Mouse (Mus musculus): ENCODE data around the gene Mbd3. TPM values are rescaled to one million over a fixed set of nuclear protein-coding genes. Genes with fewer than 3 reads are reported as not detected.
A peak's percentile ranks its signal among the peaks of the same experiment; 100 is the strongest.

Gene Mbd3
- polyA plus RNA-seq, 1 experiment from 2014 or later, result 51.0 TPM

DNA sequence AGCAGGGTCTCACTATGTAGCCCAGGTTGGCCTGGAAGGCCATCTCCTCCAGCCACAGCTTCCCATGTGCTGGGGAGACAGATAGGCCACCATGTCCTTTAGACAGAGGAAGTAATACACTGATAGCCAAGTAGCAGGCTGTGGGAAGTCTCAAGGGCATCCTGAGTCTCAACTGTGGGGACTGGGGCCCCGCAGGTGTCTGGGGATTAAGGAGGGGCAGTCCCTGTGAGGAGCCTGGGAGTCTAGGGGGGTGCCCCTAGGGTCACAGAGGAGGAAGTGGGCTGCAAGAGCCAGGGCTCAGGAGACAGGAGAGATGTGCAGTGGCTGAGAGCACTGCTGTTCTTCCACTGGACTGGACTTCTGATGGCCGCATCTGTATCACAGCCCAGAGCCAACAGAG is 43.6 kb upstream of the Mbd3 start:
- Histone ChIP-seq H3K9me3 (ENCODE audit: control insufficient read depth) (no peaks in the 10 kb centered on the region), H3K4me2 (replicated peaks; ENCODE audit: low read depth) (no peak overlapping the region), H3K4me1 (replicated peaks; ENCODE audit: control insufficient read depth, insufficient read depth, low read length) (no peaks in the 10 kb centered on the region; the same call in 1 of the 2 replicates), H3K36me3 (ENCODE audit: control insufficient read depth, insufficient read depth) (no peaks in the 10 kb centered on the region), H3K9ac (ENCODE audit: low read depth, low read length) (no peak overlapping the region), H3K27me3 (replicated peaks; ENCODE audit: control insufficient read depth, insufficient read depth, low read length) (no peaks in the 10 kb centered on the region), H3K27ac (ENCODE audit: low read depth, low read length) (no peak overlapping the region), H3K4me3 (ENCODE audit: low read depth, low read length) (no peak overlapping the region)
- peak; percentile 36 for ATAC-seq
- WGBS, result 46% methylated on average over 2 of the region's 2 CpGs
- no peak for TF ChIP-seq CTCF (IDR thresholded peaks at IDR 0.05; ENCODE audit: low read depth)

DNA sequence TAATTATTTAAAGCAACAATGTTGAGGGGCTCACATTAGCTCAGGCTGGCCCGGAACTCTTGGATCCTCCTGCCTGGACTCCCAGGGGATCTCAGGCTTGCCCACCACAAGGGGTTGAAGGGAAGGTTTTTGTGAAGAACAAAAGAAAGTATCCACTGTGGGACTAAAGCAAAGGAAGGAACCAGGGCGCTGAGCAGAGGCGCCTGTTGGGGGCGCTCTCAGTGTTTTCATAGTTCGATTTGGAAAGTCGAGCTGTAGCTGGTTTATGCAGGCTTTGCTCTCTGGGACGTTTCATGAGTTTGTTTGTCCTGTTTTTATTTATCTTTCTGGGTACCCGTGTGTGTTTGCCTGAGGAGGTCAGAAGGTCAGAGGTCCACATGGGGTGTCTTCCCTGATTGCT is 42.2 kb upstream of the Mbd3 start:
- 64% methylated on average over 8 of the region's 8 CpGs for WGBS
- Histone ChIP-seq H3K27ac (ENCODE audit: low read depth, low read length) (no peak overlapping the region), H3K36me3 (ENCODE audit: control insufficient read depth, insufficient read depth) (no peaks in the 10 kb centered on the region), H3K4me3 (ENCODE audit: low read depth, low read length) (no peak overlapping the region), H3K4me2 (replicated peaks; ENCODE audit: low read depth) (no peak overlapping the region), H3K9me3 (ENCODE audit: control insufficient read depth) (no peaks in the 10 kb centered on the region), H3K4me1 (replicated peaks; ENCODE audit: control insufficient read depth, insufficient read depth, low read length) (peaks cover 3% of the 10 kb centered on the region), H3K27me3 (replicated peaks; ENCODE audit: control insufficient read depth, insufficient read depth, low read length) (no peaks in the 10 kb centered on the region), H3K9ac (ENCODE audit: low read depth, low read length) (no peak overlapping the region)
- TF ChIP-seq CTCF (IDR thresholded peaks at IDR 0.05; ENCODE audit: low read depth), result peak; percentile 26; the same call in 1 of the 2 replicates
- ATAC-seq, result no peak

DNA sequence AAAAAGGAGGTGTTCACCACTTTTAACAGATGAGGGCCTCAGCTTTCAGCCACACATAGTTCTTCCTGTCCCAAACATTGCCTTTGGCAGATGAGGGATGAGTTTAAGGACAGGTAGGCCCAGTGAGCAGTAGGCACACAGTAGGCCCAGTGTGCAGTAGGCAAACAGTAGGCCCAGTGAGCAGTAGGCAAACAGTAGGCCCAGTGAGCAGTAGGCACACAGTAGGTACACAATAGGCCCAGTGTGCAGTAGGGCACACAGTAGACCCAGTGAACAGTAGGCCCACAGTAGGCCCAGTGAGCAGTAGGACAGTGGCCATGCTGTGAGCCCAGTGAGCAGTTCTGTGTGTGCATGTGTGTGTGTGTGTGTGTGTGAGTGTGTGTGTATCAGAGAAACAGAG is 40.7 kb upstream of the Mbd3 start:
- Histone ChIP-seq H3K9me3 (ENCODE audit: control insufficient read depth) (no peaks in the 10 kb centered on the region), H3K27me3 (replicated peaks; ENCODE audit: control insufficient read depth, insufficient read depth, low read length) (no peaks in the 10 kb centered on the region), H3K4me2 (replicated peaks; ENCODE audit: low read depth) (no peak overlapping the region), H3K4me1 (replicated peaks; ENCODE audit: control insufficient read depth, insufficient read depth, low read length) (peaks cover 12% of the 10 kb centered on the region; the same call in 1 of the 2 replicates), H3K4me3 (ENCODE audit: low read depth, low read length) (no peak overlapping the region), H3K36me3 (ENCODE audit: control insufficient read depth, insufficient read depth) (no peaks in the 10 kb centered on the region), H3K27ac (ENCODE audit: low read depth, low read length) (no peak overlapping the region), H3K9ac (ENCODE audit: low read depth, low read length) (no peak overlapping the region)
- no peak for TF ChIP-seq CTCF (IDR thresholded peaks at IDR 0.05; ENCODE audit: low read depth)
- no peak for ATAC-seq

DNA sequence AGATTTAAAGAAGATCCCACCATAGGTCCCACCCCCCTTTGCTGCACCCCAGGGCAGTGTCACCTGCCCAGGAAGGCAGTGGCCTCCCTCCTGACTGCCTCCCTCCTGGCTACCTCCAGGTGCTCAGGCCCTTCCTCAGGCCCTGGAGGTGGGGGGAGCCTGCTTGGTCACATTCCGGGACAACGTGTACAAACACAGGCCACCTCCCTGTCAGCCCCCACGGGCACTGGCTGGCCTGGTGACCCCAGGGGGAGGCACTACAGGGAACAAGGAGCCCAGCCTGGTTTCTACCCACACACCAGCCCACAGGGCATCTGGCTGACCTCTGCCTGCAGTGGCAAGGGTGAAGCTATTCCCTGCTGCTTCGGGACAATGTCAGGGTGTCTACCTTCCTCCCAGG is 38.6 kb upstream of the Mbd3 start:
- no peak for ATAC-seq
- 65% methylated on average over 4 of the region's 4 CpGs for WGBS

DNA sequence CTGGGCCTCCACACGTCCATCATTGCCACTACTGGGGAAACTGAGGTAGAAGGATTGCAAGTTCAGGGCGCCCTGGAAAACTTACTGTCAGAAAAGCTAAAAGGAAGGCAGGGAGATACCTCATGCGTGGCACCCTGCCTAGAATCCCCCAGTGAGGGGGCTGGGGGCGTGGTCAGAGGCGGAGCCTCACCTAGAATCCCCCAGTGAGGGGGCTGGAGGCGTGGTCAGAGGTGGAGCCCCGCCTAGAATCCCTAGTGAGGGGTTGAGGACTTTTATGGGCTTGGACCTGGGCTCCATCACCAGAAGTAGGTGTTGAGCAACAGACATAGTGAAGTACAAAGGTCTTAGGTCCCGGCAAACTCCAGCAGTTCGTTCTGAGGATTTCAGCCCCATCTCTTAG is 36.9 kb upstream of the Mbd3 start:
- ATAC-seq, result peak; percentile 30
- H3K9ac ChIP-seq (ENCODE audit: low read depth, low read length), result no peak overlapping the region
- no peaks in the 10 kb centered on the region for H3K9me3 ChIP-seq (ENCODE audit: control insufficient read depth)

More for the DNA sequence above, 38.6 kb upstream of the Mbd3 start:
- Histone ChIP-seq H3K27me3 (replicated peaks; ENCODE audit: control insufficient read depth, insufficient read depth, low read length) (no peaks in the 10 kb centered on the region), H3K9me3 (ENCODE audit: control insufficient read depth) (no peaks in the 10 kb centered on the region), H3K9ac (ENCODE audit: low read depth, low read length) (no peak overlapping the region), H3K27ac (ENCODE audit: low read depth, low read length) (no peak overlapping the region), H3K4me2 (replicated peaks; ENCODE audit: low read depth) (no peak overlapping the region), H3K36me3 (ENCODE audit: control insufficient read depth, insufficient read depth) (no peaks in the 10 kb centered on the region), H3K4me1 (replicated peaks; ENCODE audit: control insufficient read depth, insufficient read depth, low read length) (peaks cover 12% of the 10 kb centered on the region; the same call in 1 of the 2 replicates), H3K4me3 (ENCODE audit: low read depth, low read length) (no peak overlapping the region)
- no peak for TF ChIP-seq CTCF (IDR thresholded peaks at IDR 0.05; ENCODE audit: low read depth)

DNA sequence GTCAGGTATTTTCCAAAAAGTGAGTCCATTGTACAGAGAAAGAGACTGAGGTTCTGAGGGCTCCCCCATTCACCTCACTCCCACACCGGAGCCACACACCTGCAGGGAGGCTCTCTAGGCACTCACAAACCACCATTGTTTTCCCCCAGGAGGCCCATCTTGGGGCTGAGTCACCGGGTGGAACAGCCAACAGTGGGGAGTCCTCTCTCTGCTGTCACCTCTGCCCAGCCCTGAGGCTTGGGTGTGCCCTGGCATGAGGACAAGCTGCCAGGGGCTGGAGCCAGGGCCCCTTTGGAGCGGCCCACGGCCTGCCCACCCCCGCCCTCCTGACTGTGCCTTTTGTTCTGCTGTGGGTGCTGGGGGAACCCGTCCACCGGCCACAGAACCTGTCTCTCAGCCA is 36.4 kb upstream of the Mbd3 start:
- Histone ChIP-seq H3K27ac (ENCODE audit: low read depth, low read length) (peak overlapping the region; percentile 83), H3K36me3 (ENCODE audit: control insufficient read depth, insufficient read depth) (no peaks in the 10 kb centered on the region), H3K4me1 (replicated peaks; ENCODE audit: control insufficient read depth, insufficient read depth, low read length) (peaks cover 18% of the 10 kb centered on the region), H3K27me3 (replicated peaks; ENCODE audit: control insufficient read depth, insufficient read depth, low read length) (no peaks in the 10 kb centered on the region), H3K9me3 (ENCODE audit: control insufficient read depth) (no peaks in the 10 kb centered on the region), H3K4me2 (replicated peaks; ENCODE audit: low read depth) (peak overlapping the region; percentile 40), H3K9ac (ENCODE audit: low read depth, low read length) (no peak overlapping the region), H3K4me3 (ENCODE audit: low read depth, low read length) (no peak overlapping the region)
- TF ChIP-seq CTCF (IDR thresholded peaks at IDR 0.05; ENCODE audit: low read depth), result no peak
- WGBS, result 30% methylated on average over 7 of the region's 7 CpGs
- peak; percentile 68 for ATAC-seq

More for the DNA sequence above, 36.9 kb upstream of the Mbd3 start:
- H3K36me3 ChIP-seq (ENCODE audit: control insufficient read depth, insufficient read depth), result no peaks in the 10 kb centered on the region
- peak overlapping the region; percentile 83 for H3K27ac ChIP-seq (ENCODE audit: low read depth, low read length)
- peak overlapping the region; percentile 40 for H3K4me2 ChIP-seq (replicated peaks; ENCODE audit: low read depth)
- no peak overlapping the region for H3K4me3 ChIP-seq (ENCODE audit: low read depth, low read length)
- H3K27me3 ChIP-seq (replicated peaks; ENCODE audit: control insufficient read depth, insufficient read depth, low read length), result no peaks in the 10 kb centered on the region
- peaks cover 18% of the 10 kb centered on the region for H3K4me1 ChIP-seq (replicated peaks; ENCODE audit: control insufficient read depth, insufficient read depth, low read length)
- no peak for TF ChIP-seq CTCF (IDR thresholded peaks at IDR 0.05; ENCODE audit: low read depth)
- WGBS, result 8% methylated on average over 9 of the region's 9 CpGs

DNA sequence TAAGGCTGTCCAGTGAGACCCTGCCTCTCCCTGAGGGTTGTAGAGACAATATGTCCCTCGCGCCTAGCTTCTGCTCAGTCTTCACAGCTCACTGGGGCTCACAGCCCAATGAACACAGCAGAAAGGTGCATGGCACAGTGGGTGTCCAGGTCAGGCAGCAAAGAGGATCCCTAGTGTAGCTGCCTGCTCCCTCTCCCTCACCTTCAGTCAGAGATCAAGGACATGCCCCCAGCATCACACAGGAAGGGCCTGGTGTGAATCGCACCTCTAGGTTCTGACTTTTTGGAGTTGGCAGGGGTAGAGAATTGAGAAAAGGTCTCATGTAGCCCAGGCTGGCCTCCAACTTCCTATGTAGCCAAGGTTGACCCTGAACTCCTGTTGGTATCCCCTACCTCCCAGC is 35.5 kb upstream of the Mbd3 start:
- no peaks in the 10 kb centered on the region for H3K27me3 ChIP-seq (replicated peaks; ENCODE audit: control insufficient read depth, insufficient read depth, low read length)
- no peak for ATAC-seq
- 82% methylated on average over 3 of the region's 3 CpGs for WGBS
- peaks cover 18% of the 10 kb centered on the region for H3K4me1 ChIP-seq (replicated peaks; ENCODE audit: control insufficient read depth, insufficient read depth, low read length)
- peak overlapping the region; percentile 54; the same call in 1 of the 2 replicates for H3K27ac ChIP-seq (ENCODE audit: low read depth, low read length)
- no peak overlapping the region for H3K4me2 ChIP-seq (replicated peaks; ENCODE audit: low read depth)
- TF ChIP-seq CTCF (IDR thresholded peaks at IDR 0.05; ENCODE audit: low read depth), result no peak
- peaks cover under 1% of the 10 kb centered on the region; the same call in 1 of the 2 replicates for H3K36me3 ChIP-seq (ENCODE audit: control insufficient read depth, insufficient read depth)
- H3K9me3 ChIP-seq (ENCODE audit: control insufficient read depth), result no peaks in the 10 kb centered on the region
- H3K4me3 ChIP-seq (ENCODE audit: low read depth, low read length), result no peak overlapping the region
- no peak overlapping the region for H3K9ac ChIP-seq (ENCODE audit: low read depth, low read length)
